ENCODE assay signal across 8 mouse cellular contexts in the genomic region with DNA sequence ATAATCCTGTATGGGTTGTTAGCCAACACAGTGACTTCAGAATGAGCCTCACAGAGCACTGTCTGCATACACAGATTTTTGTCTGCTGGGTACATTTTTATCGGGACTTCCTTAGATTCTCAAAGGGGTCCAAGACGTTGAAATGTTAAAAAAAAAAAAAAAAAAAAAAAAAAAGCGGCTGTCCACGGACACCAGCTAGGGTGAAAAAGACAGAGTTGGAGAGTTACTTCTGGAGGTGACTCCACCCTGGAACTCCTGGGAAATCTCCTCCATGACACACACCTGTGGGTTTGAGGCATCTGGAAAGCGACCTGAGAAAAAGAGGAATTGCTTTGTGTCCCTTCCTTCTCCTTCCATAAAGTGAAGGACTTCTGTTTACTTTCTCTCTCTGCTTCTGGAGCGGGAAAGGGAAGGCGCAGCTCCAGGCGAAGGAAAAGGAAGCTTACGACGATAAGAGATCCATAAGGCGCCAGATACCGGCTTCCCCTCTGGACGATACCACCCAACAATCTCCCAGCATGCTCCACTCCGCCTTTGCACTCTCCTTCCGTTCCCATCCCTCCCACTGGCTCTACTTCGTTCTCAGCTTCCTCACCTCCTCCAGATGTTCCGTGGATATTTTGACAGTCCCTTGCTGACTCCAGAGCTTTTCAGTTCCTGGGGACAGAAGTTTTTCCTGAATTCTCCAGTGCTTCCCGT. TPM values are rescaled to one million over a fixed set of nuclear protein-coding genes. Genes with fewer than 3 reads are reported as not detected.
DNase-seq lines count a peak whose midpoint lies in the region; ATAC-seq and TF ChIP-seq lines count a peak whose summit lies in the region.

No protein-coding gene starts in this region.

- no peak for TF ChIP-seq CTCF in ES-Bruce4 (IDR thresholded peaks at IDR 0.05; ENCODE audit: low read depth, low read length)
- no peak for TF ChIP-seq CTCF in cortical plate, adult 2 months (IDR thresholded peaks at IDR 0.05; ENCODE audit: extremely low read depth, insufficient read depth, low read length)
- TF ChIP-seq CTCF in small intestine, adult 2 months (IDR thresholded peaks at IDR 0.05; ENCODE audit: extremely low read depth, insufficient read length, insufficient replicate concordance, low read depth, low read length), result no peak

- DNase-seq in hindbrain, embryonic 14.5 days (ENCODE audit: low spot score), result no peak
- no peak for DNase-seq in liver, embryonic 13.5 days
- DNase-seq in adipocyte (ENCODE audit: low spot score), result no peak
- no peak for DNase-seq in left cerebral cortex, postnatal 36 days (ENCODE audit: low spot score in 2 of 2)
- no peak for DNase-seq in adrenal gland, postnatal 36 days

- H3K9me3 ChIP-seq in ES-Bruce4 (replicated peaks; ENCODE audit: control insufficient read depth, insufficient read depth, low read length, poor library complexity, severe bottlenecking), result no peaks in the 10 kb centered on the region
- H3K9me3 ChIP-seq in hindbrain, embryonic 14.5 days (ENCODE audit: control insufficient read depth, low read length), result no peaks in the 10 kb centered on the region
- H3K9me3 ChIP-seq in liver, embryonic 13.5 days (replicated peaks), result 0 out of 2 replicates have a peak, but pooled peaks cover 4% of the 10 kb centered on the region

- TF ChIP-seq EP300 in ES-Bruce4 (IDR thresholded peaks at IDR 0.05; ENCODE audit: insufficient read depth, low read depth, low read length), result no peak

- intact Hi-C loops in left cerebral cortex, postnatal 36 days (cut with DNase I), result no loop called here

- H3K27me3 ChIP-seq in ES-Bruce4 (ENCODE audit: control insufficient read depth, insufficient read depth, low read length, poor library complexity, severe bottlenecking), result 0 out of 2 replicates have a peak, but pooled peaks cover 2% of the 10 kb centered on the region
- no peaks in the 10 kb centered on the region for H3K27me3 ChIP-seq in hindbrain, embryonic 14.5 days (ENCODE audit: control insufficient read depth, insufficient read depth, low read length)
- H3K27me3 ChIP-seq in liver, embryonic 13.5 days, result no peaks in the 10 kb centered on the region
- no peaks in the 10 kb centered on the region for H3K27me3 ChIP-seq in small intestine, adult 2 months (ENCODE audit: control insufficient read depth, insufficient read depth, low read length)

- H3K9ac ChIP-seq in ES-Bruce4 (ENCODE audit: low read depth, poor library complexity, severe bottlenecking), result no peak overlapping the region
- H3K9ac ChIP-seq in hindbrain, embryonic 14.5 days, result no peak overlapping the region
- no peak overlapping the region for H3K9ac ChIP-seq in liver, embryonic 13.5 days

- TF ChIP-seq POLR2A in ES-Bruce4 (IDR thresholded peaks at IDR 0.05; ENCODE audit: insufficient read depth, low read length), result no peak
- no peak for TF ChIP-seq POLR2A in cortical plate, adult 2 months (IDR thresholded peaks at IDR 0.05; ENCODE audit: extremely low read depth, insufficient read depth, low read length)
- TF ChIP-seq POLR2A in small intestine, adult 2 months (IDR thresholded peaks at IDR 0.05; ENCODE audit: low read depth, low read length), result no peak

- H3K36me3 ChIP-seq in ES-Bruce4 (ENCODE audit: control insufficient read depth, insufficient read depth, low read length, poor library complexity, severe bottlenecking), result no peaks in the 10 kb centered on the region
- H3K36me3 ChIP-seq in hindbrain, embryonic 14.5 days (replicated peaks; ENCODE audit: control insufficient read depth, insufficient read depth), result no peaks in the 10 kb centered on the region
- no peaks in the 10 kb centered on the region for H3K36me3 ChIP-seq in liver, embryonic 13.5 days
- H3K36me3 ChIP-seq in small intestine, adult 2 months (ENCODE audit: control insufficient read depth, insufficient read depth, low read length), result no peaks in the 10 kb centered on the region

- WGBS in hindbrain, embryonic 14.5 days, result 55% methylated on average over 18 of the region's 18 CpGs
- 14% methylated on average over 18 of the region's 18 CpGs for WGBS in liver, embryonic 13.5 days (ENCODE audit: insufficient replicate concordance)
- 30% methylated on average over 18 of the region's 18 CpGs for WGBS in small intestine, adult 2 months

- no peak overlapping the region for H3K27ac ChIP-seq in ES-Bruce4 (ENCODE audit: insufficient read depth, low read length)
- no peak overlapping the region for H3K27ac ChIP-seq in cortical plate, adult 2 months (ENCODE audit: insufficient read depth, low read length)
- H3K27ac ChIP-seq in hindbrain, embryonic 14.5 days, result no peak overlapping the region
- H3K27ac ChIP-seq in liver, embryonic 13.5 days, result no peak overlapping the region; the same call in 1 of the 2 replicates
- H3K27ac ChIP-seq in small intestine, adult 2 months (ENCODE audit: insufficient read depth, low read depth, low read length), result peak overlapping the region; percentile 8; the same call in 1 of the 2 replicates

- peaks cover 5% of the 10 kb centered on the region for H3K4me1 ChIP-seq in ES-Bruce4 (ENCODE audit: control insufficient read depth, insufficient read depth, low read length)
- H3K4me1 ChIP-seq in cortical plate, adult 2 months (ENCODE audit: control insufficient read depth, insufficient read depth, low read length), result no peaks in the 10 kb centered on the region
- no peaks in the 10 kb centered on the region for H3K4me1 ChIP-seq in hindbrain, embryonic 14.5 days (replicated peaks; ENCODE audit: control insufficient read depth, insufficient read depth, low read length)
- H3K4me1 ChIP-seq in liver, embryonic 13.5 days (replicated peaks), result peaks cover 47% of the 10 kb centered on the region
- peaks cover 25% of the 10 kb centered on the region for H3K4me1 ChIP-seq in small intestine, adult 2 months (ENCODE audit: control insufficient read depth, insufficient read depth, insufficient read length, low read length)

- ATAC-seq in hindbrain, embryonic 14.5 days (ENCODE audit: low FRiP score), result no peak
- ATAC-seq in liver, embryonic 13.5 days (ENCODE audit: low read depth), result no peak

- peak overlapping the region; percentile 36 for H3K4me2 ChIP-seq in hindbrain, embryonic 14.5 days (replicated peaks)
- peak overlapping the region; percentile 54 for H3K4me2 ChIP-seq in liver, embryonic 13.5 days

- H3K4me3 ChIP-seq in ES-Bruce4 (ENCODE audit: low read depth, low read length), result peak overlapping the region; percentile 2; the same call in 1 of the 2 replicates
- H3K4me3 ChIP-seq in cortical plate, adult 2 months (ENCODE audit: insufficient read depth, low read length), result 0 out of 2 replicates have a peak overlapping the region, but pooled peaks have one; percentile 17
- no peak overlapping the region for H3K4me3 ChIP-seq in hindbrain, embryonic 14.5 days (replicated peaks; ENCODE audit: low read length)
- peak overlapping the region; percentile 29 for H3K4me3 ChIP-seq in liver, embryonic 13.5 days (replicated peaks)
- H3K4me3 ChIP-seq in small intestine, adult 2 months (ENCODE audit: low read depth, low read length), result peak overlapping the region; percentile 22

RNA-seq across cellular contexts. Expression of a gene that starts 3.6 kb away (rescaled TPM):
- 0.40 and 0.67 TPM in 2 replicates for polyA plus RNA-seq in ES-Bruce4 (2011; ENCODE audit: insufficient read depth, insufficient read length, low read depth, missing spikeins)
- polyA plus RNA-seq in cortical plate, adult 2 months (2012; rRNA removed), result 0.15 and 0.25 TPM in 2 replicates
- polyA plus RNA-seq in hindbrain, embryonic 14.5 days (2014; fragmentation: Nextera tagmentation; extraction: Ambion mirVana), result 0.05 TPM in 1 of 2 replicates, not detected in the other
- 0.17 and 0.28 TPM in 2 replicates for polyA plus RNA-seq in liver, embryonic 13.5 days (2015; fragmentation: Nextera tagmentation; extraction: Ambion mirVana)
- not detected in 2 replicates for polyA plus RNA-seq in small intestine, adult 2 months (2012; rRNA removed)
- under 1 TPM; 0.15 to 0.36 TPM for total RNA-seq in left cerebral cortex, postnatal 36 days (2021)
- total RNA-seq in adrenal gland, postnatal 36 days (2021), result 1 to 10 TPM in 1 of 2 experiments, under 1 TPM in 1; 0.63 to 1.2 TPM

RNA-seq across cellular contexts. Expression of a gene that starts 3.7 kb away (rescaled TPM):
- not detected in 2 replicates for polyA plus RNA-seq in ES-Bruce4 (2011; ENCODE audit: insufficient read depth, insufficient read length, low read depth, missing spikeins)
- 1.2 TPM in 1 of 2 replicates, not detected in the other for polyA plus RNA-seq in cortical plate, adult 2 months (2012; rRNA removed)
- not detected in 2 replicates for polyA plus RNA-seq in hindbrain, embryonic 14.5 days (2014; fragmentation: Nextera tagmentation; extraction: Ambion mirVana)
- polyA plus RNA-seq in liver, embryonic 13.5 days (2015; fragmentation: Nextera tagmentation; extraction: Ambion mirVana), result 0.14 and 0.15 TPM in 2 replicates
- polyA plus RNA-seq in small intestine, adult 2 months (2012; rRNA removed), result not detected in 2 replicates
- under 1 TPM; 0.57 to 0.66 TPM for total RNA-seq in left cerebral cortex, postnatal 36 days (2021)
- 1 to 10 TPM; 1.2 to 2.3 TPM for total RNA-seq in adrenal gland, postnatal 36 days (2021)

RNA-seq across cellular contexts. Expression of a gene that starts 4.4 kb away (rescaled TPM):
- not detected in 2 replicates for polyA plus RNA-seq in ES-Bruce4 (2011; ENCODE audit: insufficient read depth, insufficient read length, low read depth, missing spikeins)
- polyA plus RNA-seq in cortical plate, adult 2 months (2012; rRNA removed), result 1.3 and 1.4 TPM in 2 replicates
- polyA plus RNA-seq in hindbrain, embryonic 14.5 days (2014; fragmentation: Nextera tagmentation; extraction: Ambion mirVana), result 0.70 and 0.87 TPM in 2 replicates
- 9.0 and 11.2 TPM in 2 replicates for polyA plus RNA-seq in liver, embryonic 13.5 days (2015; fragmentation: Nextera tagmentation; extraction: Ambion mirVana)
- polyA plus RNA-seq in small intestine, adult 2 months (2012; rRNA removed), result 0.70 and 2.3 TPM in 2 replicates
- total RNA-seq in left cerebral cortex, postnatal 36 days (2021), result 1 to 10 TPM; 1.5 to 1.6 TPM
- 10 to 100 TPM in 1 of 2 experiments, 1 to 10 TPM in 1; 7.3 to 10.9 TPM for total RNA-seq in adrenal gland, postnatal 36 days (2021)

RNA-seq across cellular contexts. Expression of a gene that starts 16.6 kb away (rescaled TPM):
- polyA plus RNA-seq in ES-Bruce4 (2011; ENCODE audit: insufficient read depth, insufficient read length, low read depth, missing spikeins), result 14.6 and 15.6 TPM in 2 replicates
- 5.0 and 5.4 TPM in 2 replicates for polyA plus RNA-seq in cortical plate, adult 2 months (2012; rRNA removed)
- polyA plus RNA-seq in hindbrain, embryonic 14.5 days (2014; fragmentation: Nextera tagmentation; extraction: Ambion mirVana), result 4.3 and 4.7 TPM in 2 replicates
- polyA plus RNA-seq in liver, embryonic 13.5 days (2015; fragmentation: Nextera tagmentation; extraction: Ambion mirVana), result 0.75 and 0.94 TPM in 2 replicates
- polyA plus RNA-seq in small intestine, adult 2 months (2012; rRNA removed), result 2.9 and 6.7 TPM in 2 replicates
- total RNA-seq in left cerebral cortex, postnatal 36 days (2021), result 1 to 10 TPM; 8.8 to 9.6 TPM
- 10 to 100 TPM; 10.2 to 12.7 TPM for total RNA-seq in adrenal gland, postnatal 36 days (2021)

RNA-seq across cellular contexts. Expression of a gene that starts 20.3 kb away (rescaled TPM):
- 0.49 and 0.65 TPM in 2 replicates for polyA plus RNA-seq in ES-Bruce4 (2011; ENCODE audit: insufficient read depth, insufficient read length, low read depth, missing spikeins)
- 0.13 and 1.4 TPM in 2 replicates for polyA plus RNA-seq in cortical plate, adult 2 months (2012; rRNA removed)
- 0.12 TPM in 1 of 2 replicates, not detected in the other for polyA plus RNA-seq in hindbrain, embryonic 14.5 days (2014; fragmentation: Nextera tagmentation; extraction: Ambion mirVana)
- not detected in 2 replicates for polyA plus RNA-seq in liver, embryonic 13.5 days (2015; fragmentation: Nextera tagmentation; extraction: Ambion mirVana)
- 8.0 and 40.9 TPM in 2 replicates for polyA plus RNA-seq in small intestine, adult 2 months (2012; rRNA removed)
- total RNA-seq in left cerebral cortex, postnatal 36 days (2021), result not detected
- under 1 TPM in 1 of 2 experiments, not detected in 1; 0.36 TPM for total RNA-seq in adrenal gland, postnatal 36 days (2021)
